Mouse (Mus musculus): ENCODE measurements around the gene Adgrg3. TPM values are rescaled to one million over a fixed set of nuclear protein-coding genes. Genes with fewer than 3 reads are reported as not detected.

Adgrg3 gene
- polyA plus RNA-seq, 1 experiment from 2014 or later = 1.3 TPM

- H3K4me3 ChIP-seq (replicated peaks; ENCODE audit: low read depth, low read length) = no peak overlapping the region
- H3K36me3 ChIP-seq (ENCODE audit: control insufficient read depth, insufficient read depth, low read length) = peaks cover 44% of the 10 kb centered on the region
- H3K9ac ChIP-seq (replicated peaks; ENCODE audit: low read length) = peak overlapping the region; percentile 1; the same call in 1 of the 2 replicates
- H3K4me1 ChIP-seq (ENCODE audit: control insufficient read depth, insufficient read depth, low read length) = peaks cover 46% of the 10 kb centered on the region
- peak overlapping the region; percentile 96 for H3K4me2 ChIP-seq (ENCODE audit: low read length)
- peak; percentile 62; the same call in 1 of the 2 replicates for ATAC-seq (ENCODE audit: low FRiP score, low TSS enrichment)
- no peaks in the 10 kb centered on the region for H3K9me3 ChIP-seq (ENCODE audit: control insufficient read depth, low read length)
- DNase-seq = peak; percentile 88
- peak overlapping the region; percentile 98 for H3K27ac ChIP-seq (replicated peaks; ENCODE audit: low read depth, low read length)
- no peaks in the 10 kb centered on the region for H3K27me3 ChIP-seq (ENCODE audit: control insufficient read depth, insufficient read depth, low read length)
- 6% methylated on average over 7 of the region's 7 CpGs for WGBS
Measured at GRCm38 (mm10) chr8:95001655-95002054, 15.8 kb upstream of the Adgrg3 start.

DNA sequence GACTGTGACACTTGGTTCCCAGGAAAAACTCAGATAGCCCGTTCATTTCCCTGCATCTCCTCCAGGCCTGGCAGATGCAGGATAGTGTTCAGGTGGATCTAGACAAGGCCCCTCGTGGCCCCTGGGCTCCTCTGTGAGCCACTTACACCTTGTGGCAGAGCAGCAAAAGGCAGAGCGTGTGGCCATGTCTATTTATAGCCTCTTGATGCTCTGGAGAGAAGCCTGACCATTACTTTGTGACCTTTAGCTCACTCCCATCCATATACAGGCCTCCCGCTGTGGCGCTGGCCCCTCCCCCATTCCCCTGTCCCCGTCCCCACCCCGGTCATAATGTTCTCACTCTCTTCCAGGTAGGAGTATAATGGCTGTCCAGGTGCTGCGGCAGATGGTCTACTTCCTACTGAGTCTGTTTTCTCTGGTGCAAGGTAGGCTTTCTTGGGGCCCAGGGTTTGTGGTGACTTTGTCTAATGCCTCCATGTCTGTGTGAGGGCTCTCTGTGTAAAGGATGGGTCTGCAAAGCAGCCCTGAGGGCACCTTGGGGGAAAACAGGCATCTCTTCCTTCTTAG, 15.3 kb upstream of the Adgrg3 start:
- DNase-seq (no peak), ATAC-seq (ENCODE audit: low FRiP score, low TSS enrichment) (no peak)
- Histone ChIP-seq H3K36me3 (ENCODE audit: control insufficient read depth, insufficient read depth, low read length) (peaks cover 49% of the 10 kb centered on the region), H3K4me3 (replicated peaks; ENCODE audit: low read depth, low read length) (no peak overlapping the region), H3K9ac (replicated peaks; ENCODE audit: low read length) (no peak overlapping the region), H3K27ac (replicated peaks; ENCODE audit: low read depth, low read length) (no peak overlapping the region), H3K9me3 (ENCODE audit: control insufficient read depth, low read length) (no peaks in the 10 kb centered on the region), H3K4me1 (ENCODE audit: control insufficient read depth, insufficient read depth, low read length) (peaks cover 41% of the 10 kb centered on the region), H3K4me2 (ENCODE audit: low read length) (0 out of 2 replicates have a peak overlapping the region, but pooled peaks have one; percentile 96), H3K27me3 (ENCODE audit: control insufficient read depth, insufficient read depth, low read length) (no peaks in the 10 kb centered on the region)
- 65% methylated on average over 8 of the region's 8 CpGs for WGBS

GRCm38 (mm10) chr8:95012442-95012919, 5.0 kb upstream of the Adgrg3 start:
- Histone ChIP-seq H3K4me1 (ENCODE audit: control insufficient read depth, insufficient read depth, low read length) (no peaks in the 10 kb centered on the region), H3K4me2 (ENCODE audit: low read length) (no peak overlapping the region), H3K27me3 (ENCODE audit: control insufficient read depth, insufficient read depth, low read length) (no peaks in the 10 kb centered on the region), H3K36me3 (ENCODE audit: control insufficient read depth, insufficient read depth, low read length) (peaks cover 87% of the 10 kb centered on the region), H3K27ac (replicated peaks; ENCODE audit: low read depth, low read length) (no peak overlapping the region), H3K4me3 (replicated peaks; ENCODE audit: low read depth, low read length) (no peak overlapping the region), H3K9ac (replicated peaks; ENCODE audit: low read length) (no peak overlapping the region), H3K9me3 (ENCODE audit: control insufficient read depth, low read length) (no peaks in the 10 kb centered on the region)
- DNase-seq (no peak), ATAC-seq (ENCODE audit: low FRiP score, low TSS enrichment) (no peak)
- WGBS = 88% methylated on average over 15 of the region's 15 CpGs

DNA sequence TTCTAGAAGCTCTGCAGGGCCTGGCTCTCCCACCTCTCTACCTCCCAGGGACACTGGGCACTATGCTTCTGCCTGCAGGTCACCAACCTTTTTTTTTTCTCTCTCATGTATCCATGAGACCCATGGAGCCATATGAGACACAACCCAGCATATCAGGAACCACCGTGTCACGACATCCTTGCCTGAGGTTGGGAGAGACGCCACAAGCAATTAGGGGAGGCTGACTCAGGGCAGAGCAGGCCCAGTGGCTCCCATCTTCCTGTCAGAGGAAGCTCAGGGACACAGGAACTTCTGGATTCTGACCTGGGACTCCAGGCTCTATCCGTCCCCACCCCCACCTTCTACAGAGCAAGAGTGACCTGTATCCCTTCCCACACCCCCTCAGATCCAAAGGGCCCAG, 1.6 kb upstream of the Adgrg3 start:
- WGBS = 86% methylated on average over 4 of the region's 4 CpGs
- no peaks in the 10 kb centered on the region for H3K4me1 ChIP-seq (ENCODE audit: control insufficient read depth, insufficient read depth, low read length)
- H3K4me2 ChIP-seq (ENCODE audit: low read length) = no peak overlapping the region
- no peak for DNase-seq
- no peaks in the 10 kb centered on the region for H3K9me3 ChIP-seq (ENCODE audit: control insufficient read depth, low read length)
- peak overlapping the region; percentile 26; the same call in 1 of the 2 replicates for H3K27ac ChIP-seq (replicated peaks; ENCODE audit: low read depth, low read length)
- H3K36me3 ChIP-seq (ENCODE audit: control insufficient read depth, insufficient read depth, low read length) = peaks cover 53% of the 10 kb centered on the region
- no peaks in the 10 kb centered on the region for H3K27me3 ChIP-seq (ENCODE audit: control insufficient read depth, insufficient read depth, low read length)
- no peak for ATAC-seq (ENCODE audit: low FRiP score, low TSS enrichment)
- no peak overlapping the region for H3K4me3 ChIP-seq (replicated peaks; ENCODE audit: low read depth, low read length)
- no peak overlapping the region for H3K9ac ChIP-seq (replicated peaks; ENCODE audit: low read length)

- Histone ChIP-seq H3K4me2 (ENCODE audit: low read length) (no peak overlapping the region), H3K4me1 (ENCODE audit: control insufficient read depth, insufficient read depth, low read length) (no peaks in the 10 kb centered on the region), H3K27ac (replicated peaks; ENCODE audit: low read depth, low read length) (no peak overlapping the region; the same call in 1 of the 2 replicates), H3K9me3 (ENCODE audit: control insufficient read depth, low read length) (no peaks in the 10 kb centered on the region), H3K9ac (replicated peaks; ENCODE audit: low read length) (no peak overlapping the region), H3K27me3 (ENCODE audit: control insufficient read depth, insufficient read depth, low read length) (no peaks in the 10 kb centered on the region), H3K36me3 (ENCODE audit: control insufficient read depth, insufficient read depth, low read length) (peaks cover 45% of the 10 kb centered on the region), H3K4me3 (replicated peaks; ENCODE audit: low read depth, low read length) (no peak overlapping the region)
- no peak for DNase-seq
- no peak for ATAC-seq (ENCODE audit: low FRiP score, low TSS enrichment)
- WGBS = 47% methylated on average over 4 of the region's 4 CpGs
Measured at GRCm38 (mm10) chr8:95016684-95017083, 808 bp upstream of the Adgrg3 start.

- WGBS = 91% methylated on average over 9 of the region's 9 CpGs
- H3K4me2 ChIP-seq (ENCODE audit: low read length) = no peak overlapping the region
- DNase-seq = no peak
- no peak overlapping the region for H3K4me3 ChIP-seq (replicated peaks; ENCODE audit: low read depth, low read length)
- H3K27me3 ChIP-seq (ENCODE audit: control insufficient read depth, insufficient read depth, low read length) = no peaks in the 10 kb centered on the region
- no peak for ATAC-seq (ENCODE audit: low FRiP score, low TSS enrichment)
- peaks cover 31% of the 10 kb centered on the region for H3K36me3 ChIP-seq (ENCODE audit: control insufficient read depth, insufficient read depth, low read length)
- H3K27ac ChIP-seq (replicated peaks; ENCODE audit: low read depth, low read length) = no peak overlapping the region
- H3K9ac ChIP-seq (replicated peaks; ENCODE audit: low read length) = no peak overlapping the region
- no peaks in the 10 kb centered on the region for H3K4me1 ChIP-seq (ENCODE audit: control insufficient read depth, insufficient read depth, low read length)
- H3K9me3 ChIP-seq (ENCODE audit: control insufficient read depth, low read length) = no peaks in the 10 kb centered on the region
Measured at GRCm38 (mm10) chr8:95017969-95018635, 610 bp downstream of the Adgrg3 start.

DNA sequence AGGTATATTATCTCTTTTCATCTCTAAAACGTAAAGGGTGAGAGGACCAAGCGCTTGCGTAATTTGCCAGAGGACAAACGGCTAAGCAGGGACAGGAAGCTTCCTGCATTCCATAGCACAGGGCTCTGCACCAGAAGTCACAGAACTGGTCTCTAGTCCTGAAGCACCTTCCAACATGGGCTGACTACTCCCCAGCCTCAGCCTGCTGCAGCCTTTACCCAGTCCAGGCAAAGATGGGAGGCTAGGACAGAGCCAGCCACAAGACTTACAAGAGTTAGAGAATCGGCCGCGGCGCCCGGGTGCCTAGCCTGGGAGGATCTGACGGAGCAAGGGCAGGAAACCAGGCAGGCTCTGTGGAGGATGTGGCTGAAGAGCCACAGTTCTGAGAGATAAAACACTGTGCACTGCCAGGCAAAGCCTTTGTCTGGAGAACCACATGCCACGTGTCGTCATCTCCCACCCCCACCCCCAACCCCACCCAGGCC, 2.8 kb downstream of the Adgrg3 start:
- H3K9me3 ChIP-seq (ENCODE audit: control insufficient read depth, low read length) = no peaks in the 10 kb centered on the region
- no peaks in the 10 kb centered on the region for H3K4me1 ChIP-seq (ENCODE audit: control insufficient read depth, insufficient read depth, low read length)
- WGBS = 80% methylated on average over 12 of the region's 12 CpGs
- peaks cover 9% of the 10 kb centered on the region; the same call in 1 of the 2 replicates for H3K36me3 ChIP-seq (ENCODE audit: control insufficient read depth, insufficient read depth, low read length)
- no peak overlapping the region for H3K27ac ChIP-seq (replicated peaks; ENCODE audit: low read depth, low read length)
- no peaks in the 10 kb centered on the region for H3K27me3 ChIP-seq (ENCODE audit: control insufficient read depth, insufficient read depth, low read length)
- no peak overlapping the region for H3K4me2 ChIP-seq (ENCODE audit: low read length)
- H3K9ac ChIP-seq (replicated peaks; ENCODE audit: low read length) = no peak overlapping the region
- H3K4me3 ChIP-seq (replicated peaks; ENCODE audit: low read depth, low read length) = no peak overlapping the region
- DNase-seq (no peak), ATAC-seq (ENCODE audit: low FRiP score, low TSS enrichment) (no peak)

DNA sequence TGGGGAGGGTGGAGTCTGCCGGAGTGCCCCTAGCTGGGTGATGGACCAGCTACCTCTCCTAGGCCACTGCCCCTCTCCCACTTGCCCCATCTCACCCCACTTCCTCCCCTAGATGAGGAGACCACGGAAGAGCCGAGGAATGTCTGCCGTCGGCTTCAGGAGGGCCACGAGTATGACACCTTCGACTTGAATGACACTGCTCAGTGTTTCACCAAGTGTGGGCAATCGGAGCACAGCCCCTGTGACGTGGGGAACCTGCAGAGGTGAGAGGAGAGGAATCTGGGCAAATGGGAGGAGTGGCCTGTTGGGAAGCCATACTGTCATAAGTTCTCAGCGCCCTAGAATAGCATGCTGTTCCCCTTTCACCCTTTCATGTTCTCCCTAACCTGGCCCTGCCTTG, 3.3 kb downstream of the Adgrg3 start:
- H3K9ac ChIP-seq (replicated peaks; ENCODE audit: low read length) = no peak overlapping the region

GRCm38 (mm10) chr8:95023201-95023600, 5.7 kb downstream of the Adgrg3 start:
- H3K27ac ChIP-seq (replicated peaks; ENCODE audit: low read depth, low read length) = no peak overlapping the region
- no peaks in the 10 kb centered on the region for H3K4me1 ChIP-seq (ENCODE audit: control insufficient read depth, insufficient read depth, low read length)
- no peak overlapping the region for H3K4me2 ChIP-seq (ENCODE audit: low read length)
- WGBS = 10% methylated on average over 8 of the region's 8 CpGs
- H3K9me3 ChIP-seq (ENCODE audit: control insufficient read depth, low read length) = no peaks in the 10 kb centered on the region
- no peak for ATAC-seq (ENCODE audit: low FRiP score, low TSS enrichment)
- no peaks in the 10 kb centered on the region for H3K36me3 ChIP-seq (ENCODE audit: control insufficient read depth, insufficient read depth, low read length)
- no peak for DNase-seq
- no peak overlapping the region for H3K9ac ChIP-seq (replicated peaks; ENCODE audit: low read length)
- H3K4me3 ChIP-seq (replicated peaks; ENCODE audit: low read depth, low read length) = no peak overlapping the region
- H3K27me3 ChIP-seq (ENCODE audit: control insufficient read depth, insufficient read depth, low read length) = no peaks in the 10 kb centered on the region

More for the DNA sequence above, 3.3 kb downstream of the Adgrg3 start:
- Histone ChIP-seq H3K4me2 (ENCODE audit: low read length) (no peak overlapping the region), H3K4me1 (ENCODE audit: control insufficient read depth, insufficient read depth, low read length) (no peaks in the 10 kb centered on the region), H3K36me3 (ENCODE audit: control insufficient read depth, insufficient read depth, low read length) (peaks cover 5% of the 10 kb centered on the region; the same call in 1 of the 2 replicates), H3K9me3 (ENCODE audit: control insufficient read depth, low read length) (no peaks in the 10 kb centered on the region), H3K27me3 (ENCODE audit: control insufficient read depth, insufficient read depth, low read length) (no peaks in the 10 kb centered on the region), H3K27ac (replicated peaks; ENCODE audit: low read depth, low read length) (no peak overlapping the region), H3K4me3 (replicated peaks; ENCODE audit: low read depth, low read length) (no peak overlapping the region)
- 89% methylated on average over 10 of the region's 10 CpGs for WGBS
- ATAC-seq (ENCODE audit: low FRiP score, low TSS enrichment) (no peak), DNase-seq (no peak)
